Mouse (Mus musculus) lung, postnatal 0 days (tissue): Measurements from ENCODE around the gene Usp54.

Source experiments
- CTCF ChIP-seq: IDR thresholded peaks from 2 replicates; pipeline ENCODE4 v1.5.1; 2016; ENCODE audit warnings: antibody characterized with exemption, mild to moderate bottlenecking
- EP300 ChIP-seq: IDR thresholded peaks from 2 replicates; pipeline ENCODE4 v1.6.1; 2016; ENCODE audit warnings: antibody characterized with exemption, mild to moderate bottlenecking, control low read depth

DNA sequence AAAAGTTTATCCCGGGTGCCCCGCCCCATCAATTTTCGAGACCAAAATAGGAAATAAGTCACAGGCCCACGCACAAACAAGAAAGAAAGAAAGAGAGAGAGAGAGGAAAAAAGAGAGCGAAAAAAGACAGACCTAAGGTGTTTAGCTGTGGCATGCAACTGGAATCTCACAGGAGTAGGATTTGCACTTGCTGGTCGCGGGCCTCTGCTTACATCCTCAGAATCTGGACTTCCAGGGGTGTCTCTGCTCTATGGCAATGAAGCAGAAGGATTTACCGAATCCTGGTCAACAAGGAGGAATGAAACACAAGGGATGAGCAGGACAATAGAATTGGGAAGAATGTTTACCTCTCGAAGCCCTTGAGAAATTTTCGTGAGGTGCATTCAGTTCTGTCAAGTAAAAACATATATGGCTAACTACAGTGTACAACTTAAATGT lies 594 bp upstream of the Usp54 start:
- TF ChIP-seq CTCF (no peak), EP300 (no peak)
